Mouse (Mus musculus) small intestine, adult 2 months (tissue): ENCODE measurements around the gene Tob2. TPM values are rescaled to one million over a fixed set of nuclear protein-coding genes. Genes with fewer than 3 reads are reported as not detected.

Source experiments
- H3K27ac ChIP-seq: fragments of 200-500 bp; 2 replicates; pipeline ENCODE4 v1.5.1; 2012; ENCODE audit warnings: low read depth, low read length, control low read depth, inconsistent platforms; ENCODE audit not compliant: insufficient read depth
- H3K27me3 ChIP-seq: fragments of 200-500 bp; 2 replicates; pipeline ENCODE4 v1.6.1; 2012; ENCODE audit warnings: mild to moderate bottlenecking, moderate library complexity, low read length, inconsistent platforms; ENCODE audit not compliant: control insufficient read depth, insufficient read depth
- H3K36me3 ChIP-seq: fragments of 200-500 bp; 2 replicates; pipeline ENCODE4 v1.6.1; 2012; ENCODE audit warnings: mild to moderate bottlenecking, low read length, control low read depth, inconsistent platforms; ENCODE audit not compliant: control insufficient read depth, insufficient read depth
- H3K4me1 ChIP-seq: fragments of 200-500 bp; 2 replicates; pipeline ENCODE4 v1.6.1; 2012; ENCODE audit warnings: low read length, inconsistent platforms, mixed read lengths; ENCODE audit not compliant: control insufficient read depth, insufficient read depth, insufficient read length
- H3K4me3 ChIP-seq: fragments of 200-500 bp; 2 replicates; pipeline ENCODE4 v1.5.1; 2012; ENCODE audit warnings: low read depth, mild to moderate bottlenecking, control low read depth, inconsistent platforms, low read length, moderate library complexity
- CTCF ChIP-seq: fragments of 200-500 bp; IDR thresholded peaks from 2 replicates; pipeline ENCODE4 v1.5.1; 2012; ENCODE audit warnings: low read depth, mild to moderate bottlenecking, control low read depth, inconsistent platforms, low read length, moderate library complexity, mixed read lengths; ENCODE audit not compliant: insufficient replicate concordance, insufficient read length; ENCODE audit errors: extremely low read depth
- POLR2A ChIP-seq: fragments of 200-500 bp; IDR thresholded peaks from 2 replicates; pipeline ENCODE4 v1.6.1; 2012; ENCODE audit warnings: low read depth, mild to moderate bottlenecking, control low read depth, inconsistent platforms, low read length, moderate library complexity
- WGBS: fragments of 180-500 bp; shearing (Covaris S2); methylation state at CpG from one replicate; pipeline ENCODE4 v1.1.7; 2018; 5-methylcytosine and 5-hydroxymethylcytosine counted together
- polyA plus RNA-seq: library from polyadenylated mRNA; depleted of rRNA; stranded (reverse); fragments of >200 nt; gene quantifications from 2 replicates; pipeline ENCODE4 v1.2.3, GENCODE M21; 2012

The Tob2 gene
- polyA plus RNA-seq, 1 experiment, result 33.2 TPM

GRCm38 (mm10) chr15:81809550-81809949 is 49.0 kb downstream of the Tob2 start:
- Histone ChIP-seq H3K36me3 (peaks cover 2% of the 10 kb centered on the region; the same call in 1 of the 2 replicates), H3K4me1 (peaks cover 6% of the 10 kb centered on the region; the same call in 1 of the 2 replicates), H3K4me3 (no peak overlapping the region), H3K27me3 (no peaks in the 10 kb centered on the region), H3K27ac (peak overlapping the region; percentile 99; the same call in 1 of the 2 replicates)
- 34% methylated on average over 1 of the region's 1 CpGs for WGBS
- TF ChIP-seq CTCF, result no peak
- TF ChIP-seq POLR2A, result no peak

- H3K27ac ChIP-seq, result no peak overlapping the region
Observed at GRCm38 (mm10) chr15:81808799-81809198, 49.8 kb downstream of the Tob2 start.

GRCm38 (mm10) chr15:81806621-81807404 is 51.8 kb downstream of the Tob2 start:
- TF ChIP-seq CTCF (no peak), POLR2A (no peak)
- H3K27ac ChIP-seq, result no peak overlapping the region
- H3K4me3 ChIP-seq, result no peak overlapping the region
- H3K36me3 ChIP-seq, result no peaks in the 10 kb centered on the region
- WGBS, result 32% methylated on average over 4 of the region's 4 CpGs
- H3K4me1 ChIP-seq, result peaks cover 11% of the 10 kb centered on the region
- no peaks in the 10 kb centered on the region for H3K27me3 ChIP-seq

More at GRCm38 (mm10) chr15:81808799-81809198, 49.8 kb downstream of the Tob2 start:
- Histone ChIP-seq H3K27me3 (no peaks in the 10 kb centered on the region), H3K36me3 (no peaks in the 10 kb centered on the region), H3K4me3 (no peak overlapping the region), H3K4me1 (peaks cover 6% of the 10 kb centered on the region; the same call in 1 of the 2 replicates)
- TF ChIP-seq POLR2A (no peak), CTCF (no peak)
- WGBS, result 81% methylated on average over 2 of the region's 2 CpGs

GRCm38 (mm10) chr15:81805624-81806023 is 53.0 kb downstream of the Tob2 start:
- H3K27me3 ChIP-seq, result no peaks in the 10 kb centered on the region
- H3K36me3 ChIP-seq, result no peaks in the 10 kb centered on the region
- TF ChIP-seq POLR2A (no peak), CTCF (no peak)
- WGBS, result 60% methylated on average over 6 of the region's 6 CpGs
- H3K4me1 ChIP-seq, result peaks cover 13% of the 10 kb centered on the region
- H3K27ac ChIP-seq, result no peak overlapping the region
- no peak overlapping the region for H3K4me3 ChIP-seq

- Histone ChIP-seq H3K27me3 (no peaks in the 10 kb centered on the region), H3K36me3 (no peaks in the 10 kb centered on the region), H3K4me3 (no peak overlapping the region), H3K4me1 (peaks cover 16% of the 10 kb centered on the region), H3K27ac (no peak overlapping the region)
- 70% methylated on average over 3 of the region's 3 CpGs for WGBS
- TF ChIP-seq CTCF (no peak), POLR2A (no peak)
Observed at GRCm38 (mm10) chr15:81804883-81805282, 53.7 kb downstream of the Tob2 start.

- H3K36me3 ChIP-seq, result no peaks in the 10 kb centered on the region
- TF ChIP-seq POLR2A (no peak), CTCF (no peak)
- WGBS, result 78% methylated on average over 1 of the region's 1 CpGs
- H3K27me3 ChIP-seq, result no peaks in the 10 kb centered on the region
- no peak overlapping the region for H3K27ac ChIP-seq
- no peak overlapping the region for H3K4me3 ChIP-seq
- H3K4me1 ChIP-seq, result peaks cover 16% of the 10 kb centered on the region
Observed at GRCm38 (mm10) chr15:81804172-81804571, 54.4 kb downstream of the Tob2 start.

GRCm38 (mm10) chr15:81803425-81803951 is 55.1 kb downstream of the Tob2 start:
- H3K4me3 ChIP-seq, result peak overlapping the region; percentile 55; the same call in 1 of the 2 replicates
- TF ChIP-seq POLR2A, result no peak
- no peak for TF ChIP-seq CTCF
- H3K4me1 ChIP-seq, result peaks cover 16% of the 10 kb centered on the region
- WGBS, result 58% methylated on average over 4 of the region's 4 CpGs
- no peak overlapping the region for H3K27ac ChIP-seq
- no peaks in the 10 kb centered on the region for H3K27me3 ChIP-seq
- no peaks in the 10 kb centered on the region for H3K36me3 ChIP-seq
